8 mouse cellular contexts compared by ENCODE assay signal in genomic region chr3:28814361-28814760, GRCm38 (mm10). TPM values are rescaled to one million over a fixed set of nuclear protein-coding genes. Genes with fewer than 3 reads are reported as not detected.
DNase-seq lines count a peak whose midpoint lies in the region; TF ChIP-seq lines count a peak whose summit lies in the region.

No protein-coding gene starts in this region.

- H3K36me3 ChIP-seq in splenic B cell, adult 2 months (ENCODE audit: control insufficient read depth, insufficient read depth, low read length, poor library complexity, severe bottlenecking) = no peaks in the 10 kb centered on the region

- peak; percentile 16; the same call in 1 of the 2 replicates for TF ChIP-seq CTCF in cerebellum, adult 2 months (IDR thresholded peaks at IDR 0.05; ENCODE audit: borderline replicate concordance, insufficient read depth, low read depth, low read length)

- 10% methylated on average over 4 of the region's 4 CpGs for WGBS in cerebellum, adult 2 months
- 3% methylated on average over 4 of the region's 4 CpGs for WGBS in large intestine, adult 2 months

- H3K4me3 ChIP-seq in cerebellum, adult 2 months (replicated peaks; ENCODE audit: insufficient read depth, low read depth, low read length) = no peak overlapping the region

- no peaks in the 10 kb centered on the region for H3K4me1 ChIP-seq in cerebellum, adult 2 months (ENCODE audit: control insufficient read depth, insufficient read depth, low read length)

- peak in 1 of 2 experiments; percentile 25 for DNase-seq in cerebellum, adult 2 months
- no peak for DNase-seq in cerebellum, adult 11 months
- DNase-seq in left cerebral cortex, postnatal 14 days (ENCODE audit: low spot score in 2 of 2) = peak; percentile 58 to 62
- DNase-seq in left cerebral cortex, postnatal 4 days = no peak
- peak; percentile 74 for DNase-seq in c-Kit-positive CD71-negative TER-119-negative erythroid progenitor cells, embryonic 14.5 days (ENCODE audit: low read depth)
- peak; percentile 70 for DNase-seq in large intestine, adult 2 months (ENCODE audit: low read depth, low spot score)
- peak; percentile 82 for DNase-seq in splenic B cell, adult 2 months (ENCODE audit: low read depth, low spot score)
- no peak for DNase-seq in thymus, postnatal 25 days

- intact Hi-C loops in left cerebral cortex, postnatal 14 days (cut with DNase I) = no loop called here
- intact Hi-C loops in left cerebral cortex, postnatal 4 days (cut with DNase I) = loop anchor here (2.0 kb wide), 1 partner anchor 154 kb away; no protein-coding TSS in a partner anchor

- H3K27me3 ChIP-seq in cerebellum, adult 2 months (ENCODE audit: control insufficient read depth, insufficient read depth, low read length) = no peaks in the 10 kb centered on the region
- no peaks in the 10 kb centered on the region for H3K27me3 ChIP-seq in splenic B cell, adult 2 months (ENCODE audit: control insufficient read depth, insufficient read depth, low read length, poor library complexity, severe bottlenecking)

- TF ChIP-seq POLR2A in cerebellum, adult 2 months (IDR thresholded peaks at IDR 0.05; ENCODE audit: borderline replicate concordance, insufficient read depth, low read length) = no peak

- H3K27ac ChIP-seq in cerebellum, adult 2 months (ENCODE audit: insufficient read depth, low read length) = no peak overlapping the region

RNA-seq across cellular contexts. Expression of gene Rpl22l1, which starts 9.1 kb away (rescaled TPM):
- 142 and 156 TPM in 2 replicates for polyA plus RNA-seq in cerebellum, adult 2 months (2012; rRNA removed)
- total RNA-seq in left cerebral cortex, postnatal 14 days (2021) = 100 to 1,000 TPM; 186 to 192 TPM
- 100 to 1,000 TPM; 214 to 223 TPM for total RNA-seq in left cerebral cortex, postnatal 4 days (2021)
- 13.3 and 16.3 TPM in 2 replicates for polyA plus RNA-seq in large intestine, adult 2 months (2012; rRNA removed)

RNA-seq across cellular contexts. Expression of gene Eif5a2, which starts 33.3 kb away (rescaled TPM):
- polyA plus RNA-seq in cerebellum, adult 2 months (2012; rRNA removed) = 39.2 and 44.0 TPM in 2 replicates
- 10 to 100 TPM; 19.1 to 20.8 TPM for total RNA-seq in left cerebral cortex, postnatal 14 days (2021)
- total RNA-seq in left cerebral cortex, postnatal 4 days (2021) = 10 to 100 TPM; 15.9 to 16.7 TPM
- 0.27 and 0.33 TPM in 2 replicates for polyA plus RNA-seq in large intestine, adult 2 months (2012; rRNA removed)

Comparison
In these comparisons a context has a peak if more than half of its experiments do, and no peak if none do; other contexts are left out.
1. DNase-seq: peak in left cerebral cortex, postnatal 14 days (2 of 2), c-Kit-positive CD71-negative TER-119-negative erythroid progenitor cells, embryonic 14.5 days (single experiment), large intestine, adult 2 months (single experiment) and splenic B cell, adult 2 months (single experiment); none in cerebellum, adult 11 months (single experiment), left cerebral cortex, postnatal 4 days (single experiment) and thymus, postnatal 25 days (single experiment).